Mouse (Mus musculus) fibroblast of lung, adult 2 months (primary cell): ENCODE measurements around the gene Eefsec.

ENCODE experiments used
- DNase-seq: peaks from one replicate; pipeline ENCODE4 v3.0.0-alpha.2; 2011; ENCODE audit warnings: low read depth

Eefsec gene

DNA sequence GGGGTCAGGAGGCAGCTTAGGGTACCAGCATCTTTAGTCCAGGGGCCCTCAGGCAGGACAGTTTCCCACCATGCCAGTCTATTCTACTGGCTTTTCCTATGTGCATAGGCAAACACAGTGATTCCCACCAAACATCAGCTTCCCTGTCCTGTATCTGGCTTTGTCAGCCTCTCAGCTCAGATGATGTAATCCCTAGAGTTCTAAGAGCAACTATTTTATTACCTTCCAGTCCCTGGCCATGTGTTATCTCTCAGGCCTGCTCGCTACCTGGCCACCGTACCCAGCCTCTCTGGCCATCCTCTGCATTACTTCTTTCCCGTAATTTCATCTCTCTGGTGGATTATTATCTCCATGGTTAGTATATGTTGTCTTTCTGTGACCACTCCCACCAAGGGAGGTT, 185.7 kb downstream of the Eefsec start:
- DNase-seq: no peak

DNA sequence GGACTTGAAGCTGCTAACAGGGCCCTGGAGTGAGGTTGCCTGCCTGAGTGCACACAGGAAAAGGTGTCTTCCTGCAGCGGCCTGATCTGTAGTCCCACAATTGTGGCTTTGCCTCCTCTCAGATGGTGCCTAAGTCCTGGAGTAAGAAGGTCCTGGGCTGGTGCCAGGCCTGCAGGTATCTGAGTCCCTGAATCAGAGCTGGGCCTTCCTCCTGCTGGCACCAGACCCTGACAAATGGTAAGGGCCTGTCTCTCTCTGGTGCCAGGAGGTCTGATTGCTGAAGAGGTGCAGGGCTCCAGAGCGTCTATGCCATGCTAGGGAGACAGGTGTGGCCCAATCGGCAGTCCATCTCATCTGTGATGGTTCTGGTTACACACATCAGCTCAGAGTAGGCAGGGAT, 186.7 kb downstream of the Eefsec start:
- DNase-seq: no peak

DNA sequence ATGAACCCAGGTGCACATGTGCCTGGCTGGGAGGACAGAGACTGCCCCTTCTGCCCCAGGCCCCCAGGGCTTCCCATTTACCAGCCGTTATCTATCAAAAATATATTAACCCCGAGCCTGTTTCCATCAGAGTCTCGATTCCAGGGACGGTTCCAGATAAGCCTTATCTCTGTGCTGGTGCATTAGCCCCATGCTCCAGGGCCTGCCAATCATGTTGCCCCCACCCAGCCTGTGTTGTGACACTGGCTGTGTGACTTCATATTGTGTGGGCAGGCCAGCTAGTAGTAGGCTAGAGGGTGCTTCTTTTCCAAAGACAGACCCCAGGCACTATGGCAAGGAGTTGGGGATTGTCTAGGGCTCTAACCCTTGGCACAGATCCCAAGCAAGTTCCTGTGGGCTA, 190.9 kb downstream of the Eefsec start:
- no peak for DNase-seq

DNA sequence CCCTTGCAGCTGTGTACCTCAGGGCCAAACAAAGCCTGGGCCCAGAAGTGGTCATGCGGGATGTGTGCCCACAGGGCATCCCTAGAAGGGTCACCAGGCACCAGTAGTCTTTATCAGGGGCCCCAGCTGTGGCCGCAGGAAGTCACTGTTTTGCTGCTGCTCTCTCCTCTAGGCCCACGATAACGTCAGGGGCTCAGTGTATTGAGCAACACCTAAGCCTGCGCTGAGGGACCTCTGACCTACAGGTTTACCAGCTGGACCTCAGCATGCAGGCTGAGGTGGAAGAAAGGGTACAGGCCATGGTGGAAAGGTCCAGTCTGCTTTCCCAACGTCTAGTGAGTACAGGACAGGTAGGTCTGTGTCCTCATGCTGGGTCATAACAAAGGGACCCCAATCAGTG, 192.3 kb downstream of the Eefsec start:
- DNase-seq: no peak

DNA sequence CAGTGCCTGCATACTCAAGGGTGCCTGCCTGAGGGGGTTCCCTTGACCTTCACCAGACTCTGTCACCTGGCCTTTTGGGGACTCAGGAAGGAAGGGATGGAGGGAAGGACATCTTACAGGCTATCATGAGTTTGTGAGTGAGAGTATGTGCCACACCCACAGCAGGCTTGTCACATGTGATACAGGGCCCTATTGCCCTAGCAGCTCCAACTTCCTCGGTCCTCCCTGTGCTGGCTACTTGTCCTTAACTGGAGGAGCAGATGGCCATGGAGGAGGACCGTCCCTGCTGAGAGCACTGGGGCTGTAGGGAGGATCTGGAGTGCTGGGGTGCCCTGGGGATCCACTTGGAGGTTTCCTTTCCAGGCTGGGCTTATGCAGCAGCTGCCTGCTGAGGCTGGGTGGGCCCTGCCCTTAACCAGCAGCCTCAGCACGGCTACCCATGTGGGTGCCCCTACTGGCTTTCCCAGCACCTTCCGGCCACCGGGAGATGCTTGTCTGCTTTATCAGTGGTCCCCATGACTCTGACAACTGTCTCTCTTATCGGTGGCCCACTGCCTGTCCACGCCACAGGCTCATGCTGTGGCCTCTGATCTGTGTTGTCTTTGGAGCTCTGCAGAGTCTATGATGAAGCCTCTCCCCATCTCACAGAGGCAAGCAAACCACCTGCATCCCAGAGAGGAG, 194.4 kb downstream of the Eefsec start:
- no peak for DNase-seq

DNA sequence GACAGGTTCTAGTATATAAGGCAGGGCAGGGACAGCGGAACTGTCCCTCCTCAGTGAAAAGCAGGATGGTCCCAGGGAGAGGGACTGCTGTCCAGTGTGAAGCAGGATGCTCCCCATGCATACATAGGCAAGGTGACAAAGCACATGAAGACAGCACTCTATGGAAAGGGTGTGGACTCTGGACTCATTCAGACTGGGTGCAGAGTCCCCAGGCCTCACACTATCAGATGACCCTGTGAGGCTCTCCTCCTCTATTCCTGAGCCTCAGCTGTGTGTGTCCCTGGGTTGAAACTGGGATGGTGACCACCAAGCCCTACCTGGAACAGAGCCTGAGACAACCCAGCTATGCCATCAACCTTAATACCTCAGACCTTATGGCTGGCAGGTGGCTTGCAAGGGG, 194.9 kb downstream of the Eefsec start:
- no peak for DNase-seq

DNA sequence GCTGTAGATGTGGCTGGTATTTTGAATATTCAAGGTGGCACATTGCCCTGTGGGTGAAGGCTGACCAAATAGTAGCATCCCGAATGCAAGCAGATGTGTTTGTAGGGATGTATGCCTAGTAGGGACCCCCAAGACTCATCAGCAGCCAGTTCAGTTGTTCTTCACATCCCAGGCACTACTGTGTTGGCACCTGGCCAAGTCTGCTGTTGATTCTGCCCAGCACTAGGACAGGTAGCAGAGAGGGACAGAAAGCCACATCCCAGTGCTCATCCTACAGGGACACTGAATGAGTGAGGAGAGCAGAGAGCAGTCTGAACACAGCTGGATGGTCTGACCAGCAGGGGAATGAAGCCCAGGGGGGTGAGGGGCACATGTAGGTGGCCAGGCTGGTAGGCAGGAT, 197.1 kb downstream of the Eefsec start:
- DNase-seq: no peak

DNA sequence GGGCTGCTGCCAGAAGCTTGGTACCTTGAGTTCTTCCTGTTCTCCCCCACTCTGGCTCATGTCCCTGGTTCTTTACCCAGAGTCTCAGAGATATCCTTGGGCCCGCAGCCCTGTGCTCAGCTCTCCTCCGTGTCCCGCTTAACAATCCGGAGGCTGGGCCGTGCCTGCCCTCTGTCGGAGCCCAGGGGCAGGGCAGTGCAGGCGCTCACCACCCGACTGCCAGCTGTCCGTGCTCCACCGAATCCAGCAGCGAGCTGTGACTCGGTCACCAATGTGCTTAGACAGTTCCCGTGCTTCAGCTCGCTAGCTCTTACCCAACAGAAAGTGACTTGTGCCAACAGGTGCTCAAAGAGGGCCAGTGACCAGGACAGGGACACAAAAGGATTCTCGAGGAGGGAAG, 203.7 kb downstream of the Eefsec start:
- peak; percentile 16 for DNase-seq

DNA sequence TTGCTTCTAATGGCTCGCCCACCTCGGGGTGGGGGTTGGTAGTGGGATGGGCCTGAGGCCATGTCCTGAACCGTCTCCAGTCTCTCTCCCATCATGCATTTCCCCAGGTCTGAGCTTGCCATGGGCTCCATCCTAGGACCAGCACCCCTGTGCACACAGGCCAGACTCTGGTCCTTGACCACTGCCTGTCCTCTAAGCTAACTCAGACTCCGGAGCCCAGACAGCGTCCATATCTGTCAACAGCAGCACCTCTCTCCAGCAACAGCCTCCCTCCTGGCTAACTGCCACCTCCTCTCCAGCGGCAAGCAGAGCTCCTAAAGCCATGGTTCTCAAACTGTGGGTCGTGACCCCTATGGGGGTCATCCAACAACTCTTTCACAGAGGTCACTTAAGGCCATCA, 209.8 kb downstream of the Eefsec start:
- DNase-seq: no peak

DNA sequence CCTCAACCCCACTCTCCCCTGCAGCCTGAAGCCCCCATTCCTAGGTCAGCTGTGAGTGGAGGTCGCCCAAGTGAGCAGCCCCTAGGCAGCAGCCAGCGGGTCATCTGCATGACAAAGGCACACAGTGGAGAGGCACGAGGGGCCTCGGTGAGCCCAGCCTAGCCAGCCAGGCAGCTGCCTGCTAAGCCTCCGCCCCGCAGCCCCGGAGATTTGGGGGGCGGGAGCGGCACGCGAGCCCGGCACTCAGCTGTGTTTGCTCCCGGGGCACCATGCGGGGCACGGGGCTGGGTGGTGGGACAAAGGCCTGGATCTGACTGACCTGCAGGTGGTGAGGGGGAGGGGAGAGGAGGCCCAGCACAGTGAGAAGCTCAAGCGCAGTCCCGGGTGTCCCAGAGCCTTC, 210.4 kb downstream of the Eefsec start:
- DNase-seq: no peak

DNA sequence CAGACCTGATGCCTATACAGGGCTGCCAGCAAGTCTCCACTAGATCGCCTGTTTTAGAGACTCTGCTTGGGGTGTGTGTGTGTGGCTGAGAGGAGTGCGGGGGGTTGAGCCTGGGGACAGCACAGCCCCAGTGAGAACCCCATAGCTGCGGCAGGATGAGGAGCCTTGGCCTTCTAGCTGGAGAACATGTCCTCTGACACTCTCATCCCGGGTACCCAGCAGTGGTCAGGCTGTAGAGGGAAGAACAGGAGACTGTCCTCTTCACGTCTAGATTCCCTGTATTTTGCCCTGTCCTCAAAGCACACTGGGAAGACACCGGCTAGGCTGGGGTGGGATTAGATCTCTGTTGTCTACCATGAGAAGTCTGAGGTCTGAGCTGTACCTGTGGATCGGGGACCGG, 210.9 kb downstream of the Eefsec start:
- DNase-seq: no peak

DNA sequence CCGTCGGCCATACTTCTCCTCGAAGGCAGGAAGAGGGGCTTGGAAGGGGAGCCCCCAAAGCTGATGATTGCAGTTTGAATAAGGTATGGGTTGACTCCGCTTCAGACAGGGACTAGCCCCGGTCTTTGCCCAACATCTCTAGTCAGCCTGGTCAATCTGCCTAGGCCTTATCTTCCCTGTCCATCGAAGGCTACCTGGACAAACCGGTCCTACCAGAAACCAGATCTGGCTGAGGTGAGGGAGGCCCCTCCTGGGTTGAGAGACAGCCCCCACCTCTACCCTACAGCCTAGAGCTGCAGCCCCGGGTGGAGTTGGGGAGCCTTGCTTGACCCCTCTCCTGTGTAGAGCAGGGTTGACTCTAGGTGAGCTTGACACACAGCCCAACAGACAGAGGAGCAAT, 212.3 kb downstream of the Eefsec start:
- DNase-seq: no peak

DNA sequence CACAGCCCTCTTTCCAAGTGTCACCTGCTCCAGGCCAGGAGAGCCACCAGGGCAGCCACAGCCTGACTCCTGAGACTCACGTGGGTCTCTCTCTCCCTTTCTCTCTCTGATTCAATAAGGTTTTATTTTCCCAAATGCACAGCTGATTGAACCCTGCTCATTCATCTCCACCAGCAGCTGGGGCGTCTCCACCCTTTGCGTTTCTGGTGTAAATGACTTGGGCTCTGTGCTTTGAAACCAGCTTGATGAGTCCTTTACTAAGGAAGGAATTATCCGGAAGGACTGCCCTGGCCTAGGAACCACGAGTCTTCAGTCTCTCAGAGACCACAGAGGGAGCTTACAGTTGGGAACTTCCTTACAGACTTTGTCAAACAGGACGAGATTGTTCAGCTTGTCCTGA, 214.1 kb downstream of the Eefsec start:
- DNase-seq: no peak

DNA sequence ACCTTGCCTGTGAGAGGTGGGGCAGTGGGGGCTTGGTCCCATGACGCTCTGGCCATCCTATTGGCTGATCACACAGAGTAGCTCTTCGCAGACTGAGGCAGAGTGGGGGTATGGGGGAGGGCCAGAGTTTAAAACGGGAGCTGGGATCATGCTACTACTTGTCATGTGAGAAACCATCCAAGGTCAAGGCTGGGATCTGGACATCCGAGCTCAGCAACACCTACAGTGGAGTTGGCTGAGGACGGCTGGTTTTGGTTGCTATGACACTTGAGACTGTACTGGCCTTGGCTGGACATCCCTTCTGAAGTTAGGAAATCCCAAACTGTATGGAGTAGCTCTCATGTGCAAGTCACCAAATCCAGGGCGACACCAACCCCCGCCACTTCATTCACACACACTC, 214.5 kb downstream of the Eefsec start:
- no peak for DNase-seq

DNA sequence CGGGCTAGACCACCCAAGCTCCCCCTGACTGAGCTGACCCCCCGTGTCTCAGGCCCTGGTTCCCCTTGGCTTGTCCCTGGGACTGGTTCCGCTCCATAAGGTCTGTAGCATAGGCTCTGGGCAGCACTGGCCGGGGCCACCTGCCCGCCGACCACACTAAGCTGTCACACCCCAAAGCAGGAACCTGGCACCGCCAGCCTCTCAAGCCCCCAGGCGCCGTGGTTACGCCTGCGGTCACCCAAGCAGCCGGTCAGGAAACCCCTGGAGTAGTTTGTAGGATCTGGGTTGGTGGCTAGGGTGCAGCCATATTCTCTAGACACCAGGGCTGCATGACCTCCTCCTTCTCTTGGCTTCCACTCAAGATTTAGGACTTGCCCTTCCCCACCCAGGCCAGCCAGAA, 217.1 kb downstream of the Eefsec start:
- no peak for DNase-seq

DNA sequence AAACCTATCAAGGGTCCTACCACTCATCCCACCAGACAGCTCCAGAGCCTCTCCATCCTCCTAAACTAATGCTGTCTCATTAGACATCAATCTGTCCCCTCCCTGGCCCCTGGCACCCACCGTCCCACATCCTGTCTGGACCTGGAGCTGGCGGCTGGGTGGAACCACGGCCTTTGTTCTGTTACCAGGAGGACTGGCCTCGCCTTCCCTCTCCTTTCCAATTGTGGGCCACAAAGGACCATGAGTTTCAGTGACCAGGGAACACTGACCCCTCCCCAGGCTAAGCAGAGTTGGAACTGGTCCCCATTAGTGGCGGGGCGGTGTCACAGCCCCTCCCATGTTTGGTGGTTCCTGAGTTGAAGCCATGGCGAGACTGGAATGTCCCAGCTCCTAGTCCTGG, 218.8 kb downstream of the Eefsec start:
- no peak for DNase-seq

DNA sequence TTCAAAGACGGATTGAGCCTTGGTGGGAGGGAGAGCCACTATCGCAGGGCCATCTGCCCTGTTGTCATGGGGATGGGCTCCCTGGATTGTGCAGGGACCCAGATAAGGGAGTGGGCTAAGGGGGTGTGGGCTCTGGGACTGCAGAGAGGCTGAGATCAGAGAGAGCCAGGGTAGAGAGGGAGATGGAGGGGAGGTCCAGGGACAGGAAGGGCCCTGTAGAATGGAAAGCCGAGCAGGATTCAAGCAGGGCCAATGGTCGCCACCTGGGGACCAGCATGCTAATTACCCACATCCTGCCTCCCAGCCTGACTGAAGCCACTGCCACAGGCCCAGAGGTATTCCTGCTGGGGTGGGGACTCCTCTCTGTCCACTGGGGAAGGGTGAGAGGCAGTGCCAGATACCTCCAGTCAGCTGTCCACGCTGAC, 219.8 kb downstream of the Eefsec start:
- no peak for DNase-seq

DNA sequence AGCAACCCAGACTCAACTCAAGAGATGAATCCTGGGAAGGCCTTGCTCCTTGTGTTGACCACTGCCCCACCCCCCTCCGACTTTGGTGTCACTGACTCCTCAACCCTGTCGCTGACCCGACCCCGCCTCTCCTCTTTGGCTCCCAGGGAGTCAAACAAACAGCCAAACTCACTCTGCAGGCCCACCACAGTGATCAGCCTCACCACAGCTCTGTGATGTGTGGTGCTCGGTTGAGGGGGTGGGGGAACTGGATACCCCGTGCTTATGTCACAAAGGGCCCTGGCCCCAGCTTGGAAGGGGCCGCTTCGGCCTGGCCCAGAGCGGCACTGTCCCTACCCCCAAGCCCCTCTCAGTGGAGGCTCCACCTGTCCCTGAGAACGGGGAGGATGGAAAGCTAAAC, 224.4 kb downstream of the Eefsec start, which contains the start of gene Dnajb8:
TSS of gene Dnajb8 (plus strand) at position 301 of the 400 bp plus-strand sequence.
- DNase-seq: no peak

DNA sequence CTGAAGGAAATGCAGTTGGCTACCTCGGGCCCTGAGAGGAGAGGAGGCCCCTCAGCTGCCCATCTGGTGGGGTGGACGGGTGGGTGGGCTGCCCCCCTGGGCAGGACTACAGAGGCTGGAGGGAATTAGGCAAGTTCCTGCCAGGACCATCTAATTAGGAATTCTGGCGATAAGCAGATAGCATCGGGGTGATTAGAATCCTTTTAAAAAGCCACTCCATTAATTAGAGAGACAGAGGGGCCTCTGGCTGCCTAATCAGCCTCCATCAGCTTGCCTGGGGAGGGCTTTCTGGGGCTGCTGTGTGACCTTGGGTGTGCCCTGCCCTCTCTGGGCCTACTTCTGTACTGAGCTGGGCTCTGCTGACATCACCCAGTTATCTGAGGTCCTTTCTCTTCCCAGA, 227.2 kb downstream of the Eefsec start:
- no peak for DNase-seq

DNA sequence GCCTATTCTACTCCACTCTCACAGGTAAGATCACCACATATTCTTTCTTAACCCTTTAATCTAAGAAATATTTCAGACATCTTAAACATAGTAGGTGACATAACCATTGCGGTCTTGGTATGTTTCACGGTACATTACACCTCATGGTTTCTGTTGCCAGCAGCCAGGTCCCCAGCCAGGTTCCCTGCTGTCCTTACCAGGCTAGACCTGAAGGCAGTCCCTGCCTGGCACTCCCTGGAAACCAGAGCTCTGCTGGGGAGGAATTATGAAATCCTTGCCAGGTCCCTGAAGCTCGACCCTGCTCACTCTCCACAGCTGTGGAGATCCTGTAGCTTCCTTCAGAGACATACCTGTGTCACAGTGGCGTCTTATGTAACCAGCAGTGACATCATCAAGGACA, 230.1 kb downstream of the Eefsec start:
- no peak for DNase-seq

DNA sequence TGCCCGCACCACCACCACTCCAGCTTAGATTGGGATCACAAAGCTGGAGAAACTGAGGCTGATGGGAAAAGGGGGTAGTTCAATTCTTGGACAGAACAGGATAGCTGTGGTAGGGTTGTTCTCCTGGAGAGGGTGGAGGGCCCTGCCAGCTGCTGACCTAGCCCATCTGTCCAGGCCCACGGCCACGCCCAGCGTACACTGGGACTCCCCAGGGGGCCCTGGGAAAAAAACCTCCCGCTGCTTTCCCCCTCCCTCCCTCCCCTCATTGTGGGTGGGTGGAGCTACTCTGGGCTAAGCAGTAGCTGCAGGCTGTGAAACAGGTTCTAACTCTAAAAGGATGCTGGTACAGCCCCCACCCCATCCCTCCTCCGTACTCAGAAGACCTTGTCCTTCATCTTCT, 230.5 kb downstream of the Eefsec start:
- no peak for DNase-seq

DNA sequence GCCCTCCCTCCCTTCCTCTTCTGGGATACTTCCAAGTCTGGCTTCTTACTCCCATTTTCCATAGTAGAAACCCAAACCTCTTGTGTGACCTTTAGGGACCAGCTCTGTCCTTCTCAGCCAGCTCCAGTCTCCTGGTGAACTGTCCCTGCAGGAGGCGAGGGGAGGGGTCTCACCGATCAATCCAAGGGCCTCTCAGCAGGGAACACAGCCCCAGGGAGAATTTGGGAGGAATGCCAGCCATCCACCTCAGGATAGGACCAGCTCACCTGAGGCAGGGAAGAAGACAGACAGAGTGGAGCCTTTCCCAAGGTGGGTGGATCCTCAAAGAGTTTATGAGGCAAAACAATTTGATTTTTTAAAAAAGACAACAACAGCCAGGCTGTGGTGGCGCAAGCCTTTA, 236.2 kb downstream of the Eefsec start:
- DNase-seq: no peak

DNA sequence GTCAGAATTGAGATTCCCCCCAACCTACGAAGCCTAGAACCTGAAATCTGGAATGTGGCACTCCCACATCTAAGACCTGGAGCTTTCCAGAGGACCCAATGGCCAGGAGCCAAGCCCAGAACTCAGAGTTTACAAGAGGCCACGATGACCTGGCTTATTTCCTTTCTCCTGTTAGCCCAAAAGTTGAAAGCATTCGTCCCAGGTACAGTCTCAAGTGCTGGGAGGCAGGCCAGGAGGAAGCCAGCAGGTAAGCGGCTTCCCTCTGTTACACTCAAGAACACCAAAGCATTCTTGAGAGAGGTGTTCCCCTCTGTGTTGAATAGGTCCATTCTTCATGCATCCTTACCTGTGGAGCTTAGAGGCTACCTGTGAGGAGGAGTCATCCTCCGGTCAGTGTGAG, 236.9 kb downstream of the Eefsec start:
- DNase-seq: no peak

DNA sequence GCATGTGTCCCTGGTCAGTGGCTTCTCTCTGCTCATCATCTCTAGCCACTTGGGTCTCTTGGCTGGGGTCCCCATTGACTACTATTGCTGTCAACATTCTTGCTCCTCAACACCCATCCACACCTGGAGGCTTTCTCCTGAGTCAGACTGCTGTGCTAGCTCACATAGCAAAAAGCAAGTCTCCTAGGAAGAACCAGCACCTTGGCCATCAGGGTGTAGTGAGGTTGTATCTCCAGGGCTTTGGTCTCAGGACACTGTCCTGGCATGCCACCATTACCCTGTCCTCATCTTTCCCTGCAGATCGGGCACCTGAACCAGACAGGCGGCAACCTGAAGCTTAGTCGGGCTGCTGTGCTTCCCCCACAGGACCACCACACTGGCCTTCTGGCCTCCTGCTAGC, 238.0 kb downstream of the Eefsec start:
- DNase-seq: no peak
